Mouse (Mus musculus): ENCODE data around the gene Gm3327.
"Not testable (repeated sequence)": the region's sequence is repeated elsewhere in the genome, so short reads cannot be mapped to it uniquely, and the experiment has no call there.

The Gm3327 gene

DNA sequence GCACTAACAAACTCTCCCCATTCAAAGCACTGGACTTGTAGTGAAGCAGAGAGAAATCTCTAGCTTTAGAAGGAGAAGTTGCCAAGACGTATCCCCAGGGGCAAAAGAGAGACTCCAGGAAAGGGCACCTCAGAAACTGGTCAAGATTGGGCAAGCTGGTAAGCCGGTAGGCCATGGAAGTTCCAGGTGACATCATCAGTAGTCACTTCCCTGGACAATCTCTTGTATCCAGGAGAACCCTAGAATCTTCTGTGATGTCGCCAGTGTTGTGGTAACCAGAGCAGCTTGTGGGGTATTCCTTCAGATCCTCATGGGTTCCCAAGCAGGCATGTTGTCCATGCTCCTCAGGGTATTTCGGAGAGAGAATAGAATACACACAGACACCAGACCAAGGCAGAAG is at the start of gene Gm3327:
Gene Gm3327 (plus strand): TSS at position 301 of the 400 bp plus-strand sequence.
- DNase-seq (ENCODE audit: extremely low spot score, low spot score): not testable (repeated sequence)

DNA sequence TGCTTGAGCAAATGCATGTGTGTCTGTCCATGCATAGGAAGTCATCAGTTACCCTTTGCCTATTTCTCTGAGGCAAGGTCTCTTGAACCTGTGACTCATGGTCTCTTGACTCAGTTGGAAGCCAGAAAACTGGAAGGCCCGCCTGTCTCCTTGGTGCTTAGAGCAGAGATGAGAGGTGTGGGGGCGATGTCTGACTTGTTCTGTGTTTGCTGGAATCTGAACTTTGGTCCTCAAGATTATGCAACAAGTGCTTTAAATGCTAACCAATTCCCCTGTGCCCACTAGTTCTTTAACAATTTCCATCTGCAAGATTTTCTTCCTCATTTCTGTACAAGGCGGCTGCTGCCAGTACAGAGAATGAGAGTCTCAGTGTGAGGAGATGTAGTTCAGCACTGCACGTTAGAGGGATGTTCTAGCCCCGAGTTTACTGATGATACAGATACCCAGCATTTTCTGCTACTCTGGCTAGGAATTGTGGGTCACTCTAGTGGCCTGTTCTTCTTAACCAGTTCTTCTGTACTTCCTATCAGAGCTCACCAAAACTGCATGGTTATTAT is 45.8 kb upstream of the Gm3327 start:
- DNase-seq (ENCODE audit: extremely low spot score, low spot score): not testable (repeated sequence)

DNA sequence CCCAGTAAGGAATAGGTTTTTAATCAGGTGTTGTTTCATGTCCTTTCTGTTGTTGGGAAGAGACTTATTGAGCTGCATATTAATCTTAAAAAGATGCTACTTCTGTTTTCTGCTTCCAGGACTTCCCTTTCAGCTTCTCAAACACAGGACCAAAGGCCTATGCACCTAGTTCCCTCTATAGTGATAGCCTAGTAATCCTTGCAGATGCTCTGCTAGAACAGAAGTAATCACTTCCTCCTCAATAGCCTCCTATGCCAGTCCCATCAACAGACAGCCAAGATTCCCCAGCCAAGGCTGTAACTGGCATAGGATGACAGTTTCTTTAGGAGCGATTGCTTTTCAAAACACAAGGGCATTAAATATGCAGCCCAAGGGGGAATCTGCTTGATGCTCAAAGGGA is 37.1 kb upstream of the Gm3327 start:
- not testable (repeated sequence) for DNase-seq (ENCODE audit: extremely low spot score, low spot score)

DNA sequence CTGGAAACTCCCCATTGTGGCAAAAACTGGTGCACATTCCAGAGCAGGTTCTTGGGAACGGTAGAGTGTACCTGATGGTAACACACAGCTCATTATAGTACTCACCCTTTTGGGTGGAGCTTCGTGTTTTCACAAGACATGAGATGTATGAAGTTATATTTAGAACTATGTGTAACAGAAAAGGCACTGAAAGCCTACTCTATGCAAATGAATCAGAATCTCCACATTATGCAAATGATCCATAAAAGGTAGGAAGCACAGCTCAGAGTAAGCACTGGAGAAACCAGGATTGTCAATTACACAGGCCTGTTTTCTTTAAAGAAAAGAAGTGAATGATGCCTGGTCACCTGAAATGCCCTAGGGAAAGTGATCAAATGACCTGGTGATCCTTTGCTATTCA is 36.1 kb upstream of the Gm3327 start:
- not testable (repeated sequence) for DNase-seq (ENCODE audit: extremely low spot score, low spot score)

DNA sequence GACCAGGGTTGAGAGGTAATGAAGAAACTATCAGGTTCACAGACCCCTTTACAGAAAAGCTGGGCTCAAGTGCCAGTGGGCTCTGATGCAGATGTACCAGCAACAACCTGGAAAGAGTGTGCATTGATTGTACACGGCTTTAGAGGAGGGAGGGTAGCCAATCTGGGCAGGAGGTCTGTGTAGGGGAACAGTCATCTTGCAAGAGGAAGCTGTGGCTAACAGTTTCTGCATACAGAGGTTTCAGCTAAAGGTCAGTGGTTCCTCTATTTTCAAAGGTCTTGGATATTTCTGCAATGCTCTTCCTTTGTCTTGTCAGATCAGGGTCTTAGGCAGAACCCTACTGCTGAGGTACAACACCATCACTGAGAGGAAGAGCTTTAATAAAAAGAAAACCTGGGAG is 32.1 kb upstream of the Gm3327 start:
- not testable (repeated sequence) for DNase-seq (ENCODE audit: extremely low spot score, low spot score)

DNA sequence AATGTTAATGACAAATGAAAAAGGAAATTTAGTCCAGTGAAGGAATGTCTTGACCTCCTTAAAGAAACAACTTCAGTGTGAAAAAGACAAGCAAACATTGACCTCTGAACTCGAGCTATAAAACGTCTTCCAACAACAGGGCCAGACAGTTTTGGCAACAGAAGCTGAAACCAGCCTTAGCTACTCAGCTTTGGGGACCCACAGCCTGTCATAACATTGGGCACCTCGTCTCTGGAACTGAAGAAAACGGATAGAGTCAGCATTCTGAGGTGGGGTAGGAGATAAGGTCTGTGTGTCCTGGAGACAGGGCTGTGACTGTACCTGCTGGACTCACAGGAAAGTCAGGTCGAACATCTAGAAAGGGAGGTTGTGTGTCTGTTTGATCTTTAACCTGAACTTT is 29.2 kb upstream of the Gm3327 start:
- DNase-seq (ENCODE audit: extremely low spot score, low spot score): not testable (repeated sequence)

DNA sequence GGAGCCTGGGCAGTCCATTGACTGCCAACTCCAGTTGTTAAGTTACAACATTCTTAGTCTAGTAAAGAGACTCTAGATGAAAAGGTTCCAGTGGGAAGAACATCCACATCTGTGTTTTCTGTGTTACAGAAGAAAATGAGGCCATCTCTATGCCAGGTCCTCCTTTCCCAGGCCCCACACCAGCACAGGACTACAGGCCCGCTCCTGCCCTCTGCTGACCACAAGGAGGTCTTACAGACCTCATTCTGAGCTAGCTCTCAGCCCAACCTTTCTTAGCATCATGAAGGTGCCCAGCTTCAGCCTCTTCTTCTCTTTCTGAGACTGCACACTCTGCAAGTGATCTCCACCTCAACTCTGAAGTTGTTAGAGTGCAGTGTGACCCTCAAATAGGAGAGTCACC is 23.6 kb upstream of the Gm3327 start:
- not testable (repeated sequence) for DNase-seq (ENCODE audit: extremely low spot score, low spot score)

DNA sequence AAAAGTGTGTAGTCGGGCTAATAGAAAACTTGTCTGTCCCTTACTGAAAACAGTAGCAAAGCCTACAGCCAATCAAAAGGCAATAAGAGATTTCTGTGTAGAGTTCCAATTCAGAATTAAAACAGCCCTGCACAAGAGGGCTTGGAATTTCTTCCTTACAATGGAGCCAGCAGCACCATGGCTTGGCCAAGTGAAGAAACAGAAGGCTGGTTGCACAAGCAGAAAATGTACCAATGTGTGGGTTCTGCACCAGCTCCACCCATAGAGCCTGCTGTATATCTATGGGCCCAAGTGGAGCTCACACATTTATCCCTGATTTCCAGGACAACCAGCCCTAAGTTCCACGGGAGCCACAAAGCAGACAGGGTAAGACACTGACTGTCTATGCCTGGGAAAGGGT is 21.3 kb upstream of the Gm3327 start, which contains the start of gene Ear2:
Gene Ear2 (plus strand): TSS at position 301 of the 400 bp plus-strand sequence.
- DNase-seq (ENCODE audit: extremely low spot score, low spot score): not testable (repeated sequence)

DNA sequence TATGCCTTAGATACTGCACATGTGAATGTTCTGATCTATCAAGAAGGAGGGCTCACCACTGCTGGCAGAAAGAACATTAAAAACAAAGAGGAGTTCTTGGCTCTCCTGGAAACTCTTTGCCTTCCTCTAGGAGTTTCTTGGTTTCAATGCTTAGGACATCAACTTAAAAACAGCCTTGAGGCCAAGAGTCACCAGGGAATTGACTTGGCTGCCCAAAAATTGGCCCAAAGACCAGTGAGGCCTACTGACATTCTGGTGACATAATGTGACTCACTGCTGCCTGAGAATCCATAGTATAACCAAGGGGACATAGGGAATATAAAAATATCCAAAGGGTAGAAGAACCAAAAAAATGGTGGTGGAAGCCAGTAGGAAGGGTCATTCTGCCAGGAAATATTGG is 12.7 kb upstream of the Gm3327 start:
- no peak for DNase-seq (ENCODE audit: extremely low spot score, low spot score)

Measured in neural tube, embryonic 10.5 days (tissue).